Mouse (Mus musculus) spleen, adult 2 months (tissue): ENCODE results near the gene Trim72.

Source experiments
- CTCF ChIP-seq: fragments of 200-500 bp; IDR thresholded peaks from 2 replicates; pipeline ENCODE4 v1.5.1; 2011; ENCODE audit warnings: mild to moderate bottlenecking, inconsistent platforms; ENCODE audit not compliant: insufficient read depth, insufficient read length, insufficient replicate concordance; ENCODE audit errors: extremely low read depth
- POLR2A ChIP-seq: fragments of 200-500 bp; IDR thresholded peaks from 2 replicates; pipeline ENCODE4 v1.6.1; 2011; ENCODE audit warnings: low read depth, low read length, inconsistent platforms

DNA sequence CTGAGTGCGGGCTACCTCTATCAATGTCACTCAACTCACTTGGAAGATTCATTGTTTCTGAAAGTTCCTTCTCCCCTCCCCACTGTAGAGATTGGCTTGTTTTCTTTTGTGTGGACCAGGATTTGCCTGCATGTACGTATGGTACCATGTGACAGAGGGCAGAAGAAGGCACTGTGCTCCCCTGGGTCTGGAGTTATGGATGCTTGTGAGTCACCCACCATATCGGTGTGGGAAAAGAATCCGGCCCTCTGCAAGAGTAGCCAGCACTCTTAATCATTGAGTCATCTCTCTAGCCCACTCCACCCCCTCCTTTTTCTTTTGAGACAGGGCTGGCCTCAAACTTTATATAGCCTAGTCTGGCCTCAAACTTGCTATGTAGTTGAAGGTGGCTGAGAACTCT is 21.2 kb downstream of the Trim72 start:
- TF ChIP-seq CTCF = no peak
- TF ChIP-seq POLR2A = no peak
